Mouse (Mus musculus) cerebellum, adult 11 months (tissue): Measurements from ENCODE around the gene Letm1.

Experiments used
- DNase-seq: peaks from one replicate; pipeline ENCODE4 v3.0.0; 2022

Letm1 gene

GRCm38 (mm10) chr5:33737903-33738321, 44.7 kb downstream of the Letm1 start:
- peak; percentile 45 for DNase-seq

DNA sequence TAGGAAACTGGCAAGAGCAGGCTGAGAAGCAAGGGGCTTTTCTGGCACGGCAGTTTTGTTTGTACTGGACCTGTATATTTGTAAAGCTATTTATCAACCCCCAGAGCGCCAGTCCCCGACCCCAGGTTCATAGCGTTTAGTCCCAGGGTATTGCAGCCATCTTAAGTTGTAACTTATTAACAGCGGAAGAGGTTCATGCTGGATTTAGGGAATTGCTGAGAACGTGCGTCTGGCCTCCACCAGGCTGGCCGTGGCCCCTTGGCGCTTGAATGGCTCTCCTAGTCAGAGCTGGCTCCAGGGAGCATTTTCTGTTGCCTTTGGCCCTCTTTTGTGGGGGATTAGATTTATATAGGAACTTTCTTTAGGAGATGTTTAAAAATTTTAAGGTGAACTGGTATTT, 46.4 kb downstream of the Letm1 start:
- no peak for DNase-seq

DNA sequence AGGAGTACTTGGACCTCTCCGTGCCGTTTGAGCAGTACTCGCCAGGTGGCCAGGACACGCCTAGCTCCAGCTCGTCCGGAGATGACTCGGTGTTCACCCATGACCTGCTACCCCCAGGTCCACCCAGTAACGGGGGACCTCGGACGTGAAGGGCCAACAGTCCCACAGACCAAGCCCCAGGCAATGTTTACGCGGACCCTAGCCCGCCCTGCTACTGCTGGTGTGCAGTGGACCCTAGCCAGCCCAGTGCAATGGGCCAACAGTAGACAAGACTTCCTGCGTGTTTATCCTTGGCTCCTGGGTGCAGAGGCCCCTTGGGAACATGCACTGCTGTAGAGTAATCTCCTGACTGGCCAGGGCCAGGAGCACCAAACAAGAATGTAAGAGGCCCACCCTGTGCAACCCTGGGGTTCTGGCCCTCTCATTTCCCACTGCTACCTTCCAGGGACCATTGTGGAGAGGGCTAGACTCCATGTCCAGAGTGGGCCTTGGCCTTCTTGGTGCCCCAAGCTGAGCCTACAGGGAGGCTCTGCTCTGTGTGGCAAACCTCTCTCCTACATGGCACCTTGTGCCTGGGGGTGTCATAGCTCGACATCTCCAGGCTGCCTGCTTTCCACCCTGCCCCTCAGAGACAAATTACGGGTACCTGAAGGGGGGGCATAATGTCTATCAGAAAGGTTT, 47.1 kb downstream of the Letm1 start:
- no peak for DNase-seq

GRCm38 (mm10) chr5:33733837-33734236, 48.8 kb downstream of the Letm1 start:
- DNase-seq = no peak

- DNase-seq = no peak
Measured at GRCm38 (mm10) chr5:33731051-33731450, 51.6 kb downstream of the Letm1 start.

- no peak for DNase-seq
Measured at GRCm38 (mm10) chr5:33730516-33730915, 52.1 kb downstream of the Letm1 start.

GRCm38 (mm10) chr5:33728841-33729240, 53.8 kb downstream of the Letm1 start:
- no peak for DNase-seq

DNA sequence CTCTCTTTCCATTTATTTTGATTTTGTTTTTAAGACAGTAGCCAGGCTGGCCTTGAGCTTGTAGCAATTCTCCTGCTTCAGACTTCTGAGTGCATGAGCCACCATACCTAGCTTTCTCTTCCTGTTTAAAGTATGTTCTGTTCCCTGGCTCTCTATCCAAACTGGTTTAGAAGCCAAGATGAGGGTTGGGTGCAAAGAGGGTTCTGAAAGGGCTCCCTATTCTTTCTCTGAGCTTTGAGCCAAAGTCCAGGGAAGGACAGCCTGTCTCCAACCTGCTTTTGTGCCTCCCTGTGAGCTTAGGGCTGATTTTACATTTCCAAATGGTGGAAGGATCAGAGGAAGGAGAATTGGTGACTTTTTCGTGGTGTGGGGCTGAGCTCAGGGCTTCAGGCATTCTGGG, 55.7 kb downstream of the Letm1 start:
- no peak for DNase-seq

DNA sequence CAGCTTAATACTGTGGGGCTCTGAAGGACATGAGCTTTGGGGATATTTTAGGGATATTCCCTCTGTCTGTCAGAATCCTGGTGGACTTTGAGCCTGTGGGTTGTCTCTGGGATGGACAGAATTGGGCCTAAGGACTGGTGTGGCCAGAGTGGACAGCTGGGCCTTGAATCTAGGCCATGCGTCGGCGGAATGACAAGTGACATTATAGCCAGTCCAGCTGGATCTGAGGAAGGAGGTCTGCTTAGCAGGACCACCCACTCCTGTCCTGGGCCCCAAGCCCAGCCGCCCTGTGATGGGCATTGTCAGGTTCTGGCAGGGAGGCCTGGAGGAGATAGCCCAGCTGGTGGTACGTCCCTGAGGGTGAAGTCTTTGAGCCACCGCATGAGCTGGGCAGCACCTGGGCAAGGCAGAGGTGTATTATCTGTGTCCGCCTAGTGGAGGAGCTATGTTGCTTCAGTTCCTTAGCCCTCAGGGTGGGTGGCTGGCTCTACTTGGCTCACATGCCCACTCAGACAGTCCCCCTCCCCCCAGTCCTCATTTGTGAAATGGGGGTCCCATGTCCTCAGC, 56.5 kb downstream of the Letm1 start:
- DNase-seq = no peak

- DNase-seq = no peak
Measured at GRCm38 (mm10) chr5:33723641-33724465, 58.8 kb downstream of the Letm1 start.

DNA sequence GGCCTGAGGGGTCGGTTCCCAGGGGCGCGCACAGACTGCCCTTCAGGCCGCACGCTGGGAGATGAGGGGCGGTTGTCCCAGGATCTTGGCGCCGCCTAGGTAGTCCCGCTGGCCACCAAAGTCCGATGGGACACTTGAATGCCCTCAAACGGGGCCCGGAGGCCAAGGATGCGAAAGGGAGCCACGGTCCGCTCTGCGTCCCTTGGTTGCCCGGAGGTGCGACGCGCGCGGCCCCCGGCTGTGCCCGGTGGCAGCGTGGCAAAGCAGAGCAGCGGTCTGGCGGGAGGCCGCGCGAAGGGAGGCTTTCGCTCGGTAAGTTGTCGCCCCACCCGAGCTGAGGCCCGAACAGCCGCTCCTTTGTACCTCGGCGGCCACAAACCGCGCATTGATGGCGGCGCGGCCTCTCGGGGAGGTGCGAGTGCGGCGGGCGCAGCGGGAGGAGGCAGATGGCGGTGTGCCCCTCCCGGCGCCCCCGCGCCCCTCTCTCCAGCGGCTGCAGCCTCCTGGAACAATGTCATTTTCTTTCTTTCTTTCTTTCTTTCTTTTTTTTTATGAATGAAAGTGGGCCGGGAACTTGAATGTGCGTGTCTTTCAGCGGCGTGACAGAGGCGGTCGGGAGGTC, 59.5 kb downstream of the Letm1 start:
- DNase-seq = no peak

- DNase-seq = no peak
Measured at GRCm38 (mm10) chr5:33722266-33723018, 60.2 kb downstream of the Letm1 start.

GRCm38 (mm10) chr5:33721541-33722265, 60.9 kb downstream of the Letm1 start, which contains the start of gene Fgfr3:
Gene Fgfr3 (plus strand): TSS chr5:33721674.
- no peak for DNase-seq

DNA sequence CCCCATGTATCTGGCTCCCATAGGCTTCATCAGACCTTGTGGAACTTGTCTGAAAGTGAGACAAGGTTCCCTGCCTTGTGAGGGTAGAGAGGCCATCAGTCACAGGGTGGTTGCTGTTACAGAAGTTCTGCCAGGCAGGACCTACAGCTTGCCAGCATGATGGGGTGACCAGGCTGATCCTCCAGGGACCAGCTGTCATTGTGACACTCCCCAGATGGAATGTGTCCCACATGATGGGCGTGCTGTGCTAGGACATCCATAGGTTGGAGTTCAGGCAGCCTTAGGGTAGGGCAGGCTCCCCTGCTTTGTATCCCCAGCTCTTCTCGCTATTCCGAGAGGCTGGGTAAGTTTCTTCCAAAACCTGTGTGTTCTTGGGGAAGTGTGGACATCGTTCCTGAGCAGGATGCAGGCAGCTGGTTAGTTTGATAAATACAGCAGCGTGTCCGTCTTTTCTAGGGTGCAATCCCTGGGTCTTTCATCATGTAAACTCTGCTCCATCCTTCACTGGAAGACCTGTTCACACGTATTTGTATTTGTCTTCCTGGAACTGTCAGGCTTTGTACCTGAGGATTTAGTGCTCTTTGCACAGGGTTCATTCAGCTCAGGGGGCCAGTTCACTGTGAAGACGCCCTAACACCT, 61.6 kb downstream of the Letm1 start:
- DNase-seq = no peak

- DNase-seq = no peak
Measured at GRCm38 (mm10) chr5:33718460-33718859, 64.2 kb downstream of the Letm1 start.

- no peak for DNase-seq
Measured at GRCm38 (mm10) chr5:33716467-33716866, 66.2 kb downstream of the Letm1 start.

- no peak for DNase-seq
Measured at GRCm38 (mm10) chr5:33715182-33715581, 67.4 kb downstream of the Letm1 start.

DNA sequence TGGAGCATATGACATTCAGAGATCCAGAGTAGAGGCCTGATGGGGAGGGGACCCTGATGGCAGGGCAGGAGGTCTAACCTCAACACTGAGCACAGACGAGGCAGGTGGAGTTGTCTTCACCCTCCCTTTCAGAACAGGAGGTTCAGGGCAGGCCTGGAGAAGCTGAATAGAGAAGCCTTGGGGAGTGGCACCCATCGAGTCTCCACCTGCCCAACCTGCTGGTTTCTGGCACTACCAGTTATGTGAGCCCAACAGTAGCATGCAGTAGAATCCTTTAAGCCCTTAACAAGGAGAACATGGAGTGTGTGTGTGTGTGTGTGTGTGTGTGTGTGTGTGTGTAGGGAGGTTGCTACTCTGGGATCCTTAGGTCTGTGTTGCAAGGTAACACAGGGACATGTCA, 70.1 kb downstream of the Letm1 start:
- DNase-seq = no peak

- DNase-seq = no peak
Measured at GRCm38 (mm10) chr5:33709037-33709436, 73.6 kb downstream of the Letm1 start.

DNA sequence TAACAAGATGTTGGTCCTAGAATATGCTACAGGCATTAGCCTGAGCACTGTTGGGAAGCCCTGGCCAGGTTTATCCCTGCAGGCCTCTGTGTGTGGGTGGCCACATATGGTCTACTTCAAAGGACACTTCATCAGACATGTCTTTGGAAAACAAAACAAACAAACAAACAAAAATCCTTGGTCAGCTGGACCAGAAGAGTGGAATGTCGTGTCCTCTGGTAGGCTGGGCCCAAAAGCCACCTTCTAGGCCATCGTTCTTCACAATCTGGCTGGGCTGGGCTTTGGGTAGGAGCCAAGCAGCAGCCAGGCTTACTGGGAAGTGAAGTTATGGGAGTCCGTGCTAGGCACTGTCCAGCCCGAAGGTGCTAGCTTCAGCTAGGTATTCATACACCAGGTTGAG, 75.5 kb downstream of the Letm1 start:
- no peak for DNase-seq

GRCm38 (mm10) chr5:33706350-33706629, 76.3 kb downstream of the Letm1 start:
- no peak for DNase-seq
